Mouse (Mus musculus): ENCODE results near the gene Olfr736. TPM values are rescaled to one million over a fixed set of nuclear protein-coding genes. Genes with fewer than 3 reads are reported as not detected.

Olfr736 gene
- not detected in 2 replicates for polyA plus RNA-seq (2012; rRNA removed)

GRCm38 (mm10) chr14:50380863-50381262 lies at the start of gene Olfr736:
Olfr736 (plus strand) TSS chr14:50381163.

GRCm38 (mm10) chr14:50348796-50349195 lies 32.2 kb upstream of the Olfr736 start, which contains the start of gene Olfr735:
Olfr735 (minus strand) TSS chr14:50348872.

GRCm38 (mm10) chr14:50357593-50357992 lies 23.4 kb upstream of the Olfr736 start, which contains the start of gene Tlr11:
Tlr11 (plus strand) TSS chr14:50357914.

GRCm38 (mm10) chr14:50407268-50407667 lies 26.3 kb downstream of the Olfr736 start, which contains the start of gene Olfr738:
Olfr738 (plus strand) TSS chr14:50407568.

GRCm38 (mm10) chr14:50418326-50418725 lies 37.4 kb downstream of the Olfr736 start, which contains the start of gene Olfr739:
Olfr739 (plus strand) TSS chr14:50418626.

Other genes starting within 250 kb of the Olfr736 start
- gene Olfr728, start 238.5 kb upstream of the Olfr736 start, polyA plus RNA-seq (2012; rRNA removed) = not detected in 2 replicates
- gene Olfr729, start 228.3 kb upstream of the Olfr736 start, polyA plus RNA-seq (2012; rRNA removed) = not detected in 2 replicates
- not detected in 2 replicates for gene Olfr730, start 193.0 kb upstream of the Olfr736 start, polyA plus RNA-seq (2012; rRNA removed)
- gene Olfr731, start 139.3 kb upstream of the Olfr736 start, polyA plus RNA-seq (2012; rRNA removed) = not detected in 2 replicates
- not detected in 2 replicates for gene Olfr732, start 97.0 kb upstream of the Olfr736 start, polyA plus RNA-seq (2012; rRNA removed)
- gene Olfr733, start 79.6 kb upstream of the Olfr736 start, polyA plus RNA-seq (2012; rRNA removed) = not detected in 2 replicates
- not detected in 2 replicates for gene Olfr734, start 54.4 kb upstream of the Olfr736 start, polyA plus RNA-seq (2012; rRNA removed)
- not detected in 2 replicates for gene Olfr735, start 32.3 kb upstream of the Olfr736 start, polyA plus RNA-seq (2012; rRNA removed)
- gene Tlr11, start 23.2 kb upstream of the Olfr736 start, polyA plus RNA-seq (2012; rRNA removed) = 0.14 and 0.21 TPM in 2 replicates
- gene Olfr738, start 26.4 kb downstream of the Olfr736 start, polyA plus RNA-seq (2012; rRNA removed) = not detected in 2 replicates
- gene Olfr739, start 37.5 kb downstream of the Olfr736 start, polyA plus RNA-seq (2012; rRNA removed) = not detected in 2 replicates
- not detected in 2 replicates for gene Olfr740, start 64.4 kb downstream of the Olfr736 start, polyA plus RNA-seq (2012; rRNA removed)
- not detected in 2 replicates for gene Olfr741, start 91.6 kb downstream of the Olfr736 start, polyA plus RNA-seq (2012; rRNA removed)
- gene Olfr742, start 122.4 kb downstream of the Olfr736 start, polyA plus RNA-seq (2012; rRNA removed) = not detected in 2 replicates
- gene Olfr743, start 140.7 kb downstream of the Olfr736 start, polyA plus RNA-seq (2012; rRNA removed) = not detected in 2 replicates
- gene Olfr744, start 233.7 kb downstream of the Olfr736 start, polyA plus RNA-seq (2012; rRNA removed) = not detected in 2 replicates

Data from colon, adult 2 months (tissue).